Mouse (Mus musculus) olfactory bulb, adult 2 months (tissue): ENCODE results near the gene Cfap206. TPM values are rescaled to one million over a fixed set of nuclear protein-coding genes. Genes with fewer than 3 reads are reported as not detected.

Source experiments
- H3K27ac ChIP-seq: fragments of 200-500 bp; 2 replicates; pipeline ENCODE4 v1.5.1; 2012; ENCODE audit warnings: low read depth, low read length; ENCODE audit not compliant: insufficient read depth
- H3K4me1 ChIP-seq: fragments of 200-500 bp; 2 replicates; pipeline ENCODE4 v1.6.1; 2012; ENCODE audit warnings: low read length; ENCODE audit not compliant: control insufficient read depth, insufficient read depth
- H3K4me3 ChIP-seq: fragments of 200-500 bp; 2 replicates; pipeline ENCODE4 v1.5.1; 2012; ENCODE audit warnings: mild to moderate bottlenecking, low read depth, low read length, moderate library complexity; ENCODE audit not compliant: insufficient read depth
- CTCF ChIP-seq: fragments of 200-500 bp; IDR thresholded peaks from 2 replicates; pipeline ENCODE4 v1.5.1; 2012; ENCODE audit warnings: low read depth, mild to moderate bottlenecking, low read length, moderate library complexity; ENCODE audit not compliant: insufficient read depth
- POLR2A ChIP-seq: fragments of 200-500 bp; IDR thresholded peaks from 2 replicates; pipeline ENCODE4 v1.6.1; 2012; ENCODE audit warnings: mild to moderate bottlenecking, low read depth, low read length, moderate library complexity; ENCODE audit not compliant: insufficient read depth
- WGBS: fragments of 180-500 bp; shearing (Covaris S2); methylation state at CpG from one replicate; pipeline ENCODE4 v1.1.7; 2018; 5-methylcytosine and 5-hydroxymethylcytosine counted together
- polyA plus RNA-seq: library from polyadenylated mRNA; stranded (reverse); fragments of >200 nt; gene quantifications from 2 replicates; pipeline ENCODE4 v1.2.4, GENCODE M21; 2012; ENCODE audit warnings: low replicate concordance; ENCODE audit not compliant: missing spikeins, insufficient read depth, insufficient read length

Cfap206 gene
- polyA plus RNA-seq, 1 experiment, result not detected

- H3K4me3 ChIP-seq, result no peak overlapping the region
- TF ChIP-seq POLR2A (no peak), CTCF (no peak)
- no peak overlapping the region for H3K27ac ChIP-seq
- no peaks in the 10 kb centered on the region for H3K4me1 ChIP-seq
- WGBS, result 68% methylated on average over 4 of the region's 4 CpGs
These were observed 6.8 kb downstream of the Cfap206 start for GRCm38 (mm10) chr4:34723186-34723585.

- no peaks in the 10 kb centered on the region for H3K4me1 ChIP-seq
- 88% methylated on average over 7 of the region's 7 CpGs for WGBS
- TF ChIP-seq CTCF, result no peak
- no peak for TF ChIP-seq POLR2A
- no peak overlapping the region for H3K27ac ChIP-seq
- H3K4me3 ChIP-seq, result no peak overlapping the region
These were observed 9.7 kb downstream of the Cfap206 start for GRCm38 (mm10) chr4:34720127-34720895.

GRCm38 (mm10) chr4:34719421-34719820, 10.6 kb downstream of the Cfap206 start:
- Histone ChIP-seq H3K27ac (no peak overlapping the region), H3K4me3 (no peak overlapping the region), H3K4me1 (no peaks in the 10 kb centered on the region)
- 96% methylated on average over 12 of the region's 12 CpGs for WGBS
- TF ChIP-seq CTCF (no peak), POLR2A (no peak)

GRCm38 (mm10) chr4:34715062-34715461, 14.9 kb downstream of the Cfap206 start:
- TF ChIP-seq CTCF (no peak), POLR2A (no peak)
- 98% methylated on average over 1 of the region's 1 CpGs for WGBS
- Histone ChIP-seq H3K4me1 (no peaks in the 10 kb centered on the region), H3K27ac (no peak overlapping the region), H3K4me3 (no peak overlapping the region)

- TF ChIP-seq CTCF (no peak), POLR2A (no peak)
- no peak overlapping the region for H3K27ac ChIP-seq
- WGBS, result 76% methylated on average over 3 of the region's 3 CpGs
- H3K4me1 ChIP-seq, result no peaks in the 10 kb centered on the region
- no peak overlapping the region for H3K4me3 ChIP-seq
These were observed 21.9 kb downstream of the Cfap206 start for GRCm38 (mm10) chr4:34708127-34708526.

- TF ChIP-seq POLR2A (no peak), CTCF (no peak)
- H3K27ac ChIP-seq, result no peak overlapping the region
- H3K4me1 ChIP-seq, result no peaks in the 10 kb centered on the region
- WGBS, result 83% methylated on average over 3 of the region's 3 CpGs
- H3K4me3 ChIP-seq, result no peak overlapping the region
These were observed 22.8 kb downstream of the Cfap206 start for GRCm38 (mm10) chr4:34707248-34707647.

- Histone ChIP-seq H3K4me1 (no peaks in the 10 kb centered on the region), H3K27ac (no peak overlapping the region), H3K4me3 (no peak overlapping the region)
- WGBS, result 69% methylated on average over 4 of the region's 4 CpGs
- TF ChIP-seq CTCF (no peak), POLR2A (no peak)
These were observed 27.0 kb downstream of the Cfap206 start for GRCm38 (mm10) chr4:34703029-34703428.

GRCm38 (mm10) chr4:34702231-34702630, 27.8 kb downstream of the Cfap206 start:
- WGBS, result 98% methylated on average over 11 of the region's 11 CpGs
- H3K4me1 ChIP-seq, result no peaks in the 10 kb centered on the region
- H3K4me3 ChIP-seq, result no peak overlapping the region
- no peak overlapping the region for H3K27ac ChIP-seq
- TF ChIP-seq POLR2A, result no peak
- no peak for TF ChIP-seq CTCF

GRCm38 (mm10) chr4:34701528-34701927, 28.5 kb downstream of the Cfap206 start:
- 40% methylated on average over 5 of the region's 5 CpGs for WGBS

GRCm38 (mm10) chr4:34688021-34688420, 42.0 kb downstream of the Cfap206 start:
- no peak for TF ChIP-seq CTCF
- TF ChIP-seq POLR2A, result no peak
- WGBS, result 61% methylated on average over 3 of the region's 3 CpGs
- H3K27ac ChIP-seq, result no peak overlapping the region

More at GRCm38 (mm10) chr4:34701528-34701927, 28.5 kb downstream of the Cfap206 start:
- no peak overlapping the region for H3K27ac ChIP-seq
- no peaks in the 10 kb centered on the region for H3K4me1 ChIP-seq
- no peak for TF ChIP-seq CTCF
- no peak for TF ChIP-seq POLR2A
- no peak overlapping the region for H3K4me3 ChIP-seq

More at GRCm38 (mm10) chr4:34688021-34688420, 42.0 kb downstream of the Cfap206 start:
- H3K4me1 ChIP-seq, result peaks cover 2% of the 10 kb centered on the region; the same call in 1 of the 2 replicates
- no peak overlapping the region for H3K4me3 ChIP-seq
